Mouse (Mus musculus) liver, embryonic 15.5 days (tissue): Measurements from ENCODE around the gene Kcnc2. TPM values are rescaled to one million over a fixed set of nuclear protein-coding genes. Genes with fewer than 3 reads are reported as not detected.

Source experiments
- ATAC-seq: fragments of 200-750 bp; cut with Nextera tagmentation; 2 replicates; pipeline ENCODE4 v1.8.0; 2017; ENCODE audit warnings: moderate number of reproducible peaks, mild to moderate bottlenecking, moderate library complexity; ENCODE audit not compliant: insufficient read depth
- H3K27ac ChIP-seq: fragments of 300-500 bp; sonication (generic); replicated peaks from 2 replicates; pipeline ENCODE4 v1.5.1; 2015; ENCODE audit warnings: mild to moderate bottlenecking, inconsistent platforms
- H3K27me3 ChIP-seq: fragments of 300-500 bp; sonication (generic); 2 replicates; pipeline ENCODE4 v1.6.1; 2015; ENCODE audit warnings: mild to moderate bottlenecking, inconsistent platforms
- H3K36me3 ChIP-seq: fragments of 300-500 bp; sonication (generic); replicated peaks from 2 replicates; pipeline ENCODE4 v1.6.1; 2015; ENCODE audit warnings: moderate library complexity, mild to moderate bottlenecking, inconsistent platforms
- H3K4me1 ChIP-seq: fragments of 300-500 bp; sonication (generic); replicated peaks from 2 replicates; pipeline ENCODE4 v1.6.1; 2015; ENCODE audit warnings: inconsistent platforms
- H3K4me2 ChIP-seq: fragments of 300-500 bp; sonication (generic); 2 replicates; pipeline ENCODE4 v1.6.1; 2015; ENCODE audit warnings: moderate library complexity, mild to moderate bottlenecking, inconsistent platforms
- H3K4me3 ChIP-seq: fragments of 300-500 bp; sonication (generic); replicated peaks from 2 replicates; pipeline ENCODE4 v1.5.1; 2015; ENCODE audit warnings: mild to moderate bottlenecking, inconsistent platforms
- H3K9ac ChIP-seq: fragments of 300-500 bp; sonication (generic); 2 replicates; pipeline ENCODE4 v1.6.1; 2015; ENCODE audit warnings: moderate library complexity, mild to moderate bottlenecking, inconsistent platforms
- H3K9me3 ChIP-seq: fragments of 300-500 bp; sonication (generic); replicated peaks from 2 replicates; pipeline ENCODE4 v1.6.1; 2016; ENCODE audit warnings: inconsistent platforms
- WGBS: fragments of 180-500 bp; shearing (Covaris S2); methylation state at CpG from one replicate; pipeline ENCODE4 v1.1.7; 2015; ENCODE audit warnings: mixed read lengths; ENCODE audit not compliant: insufficient replicate concordance; 5-methylcytosine and 5-hydroxymethylcytosine counted together
- polyA plus RNA-seq: library from polyadenylated mRNA; unstranded; fragments of >200 nt; fragmentation: Nextera tagmentation; extraction: Ambion mirVana; gene quantifications from 2 replicates; pipeline ENCODE4 v1.2.1, GENCODE M21; 2015

The Kcnc2 gene
- polyA plus RNA-seq, 1 experiment from 2014 or later = not detected

GRCm38 (mm10) chr10:112484387-112485105 is 213.6 kb downstream of the Kcnc2 start:
- no peak overlapping the region for H3K9ac ChIP-seq
- ATAC-seq = no peak
- no peaks in the 10 kb centered on the region for H3K9me3 ChIP-seq
- no peak overlapping the region for H3K4me2 ChIP-seq
- H3K27ac ChIP-seq = no peak overlapping the region
- H3K4me3 ChIP-seq = no peak overlapping the region
- WGBS = 66% methylated on average over 11 of the region's 11 CpGs
- H3K36me3 ChIP-seq = no peaks in the 10 kb centered on the region
- no peaks in the 10 kb centered on the region for H3K4me1 ChIP-seq
- no peaks in the 10 kb centered on the region for H3K27me3 ChIP-seq

GRCm38 (mm10) chr10:112485819-112486218 is 214.9 kb downstream of the Kcnc2 start:
- no peak for ATAC-seq
- Histone ChIP-seq H3K36me3 (no peaks in the 10 kb centered on the region), H3K4me1 (no peaks in the 10 kb centered on the region), H3K27me3 (no peaks in the 10 kb centered on the region), H3K9me3 (no peaks in the 10 kb centered on the region), H3K9ac (no peak overlapping the region), H3K4me3 (no peak overlapping the region), H3K4me2 (no peak overlapping the region), H3K27ac (no peak overlapping the region)

GRCm38 (mm10) chr10:112488751-112489150 is 217.8 kb downstream of the Kcnc2 start:
- no peak overlapping the region for H3K4me3 ChIP-seq
- no peaks in the 10 kb centered on the region for H3K9me3 ChIP-seq
- ATAC-seq = no peak
- H3K27me3 ChIP-seq = no peaks in the 10 kb centered on the region
- H3K27ac ChIP-seq = no peak overlapping the region
- no peak overlapping the region for H3K9ac ChIP-seq
- no peaks in the 10 kb centered on the region for H3K36me3 ChIP-seq
- no peaks in the 10 kb centered on the region for H3K4me1 ChIP-seq
- 49% methylated on average over 4 of the region's 4 CpGs for WGBS
- H3K4me2 ChIP-seq = no peak overlapping the region

Other genes starting within 250 kb of the Kcnc2 start
- not detected in 2 replicates for gene Glipr1l1, start 210.9 kb upstream of the Kcnc2 start, polyA plus RNA-seq
- gene Glipr1l2, start 187.8 kb upstream of the Kcnc2 start, polyA plus RNA-seq = not detected in 2 replicates
- gene Glipr1l3, start 110.8 kb upstream of the Kcnc2 start, polyA plus RNA-seq = not detected in 2 replicates
- not detected in 2 replicates for gene Caps2, start 107.5 kb upstream of the Kcnc2 start, polyA plus RNA-seq